Mouse (Mus musculus) natural killer cell, adult 2 months (primary cell): ENCODE measurements around the gene Col24a1.

Source experiments
- DNase-seq, 2 experiments: peaks; one replicate each; pipeline ENCODE4 v3.0.0; 2022; ENCODE audit warnings: low spot score in 2 of 2

Col24a1 gene

DNA sequence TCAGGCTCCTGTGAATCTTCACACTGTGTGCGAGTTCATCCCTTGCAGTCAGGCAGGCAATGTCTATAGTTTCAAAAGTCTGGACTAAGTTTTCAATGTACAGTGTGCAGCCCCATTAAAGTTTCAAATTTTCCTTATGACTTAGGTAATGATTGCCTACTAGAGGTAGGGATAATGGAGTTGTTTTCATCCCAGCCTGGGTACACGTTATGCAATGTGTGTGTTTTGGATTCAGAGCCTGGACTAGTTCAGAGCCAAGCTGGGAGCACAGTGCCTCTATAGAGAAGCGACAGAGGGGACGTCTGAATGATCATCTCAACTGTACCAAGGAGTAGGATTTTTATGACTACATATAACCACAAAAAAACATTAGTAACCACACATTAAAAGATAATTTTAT, 267.8 kb downstream of the Col24a1 start:
- no peak for DNase-seq

DNA sequence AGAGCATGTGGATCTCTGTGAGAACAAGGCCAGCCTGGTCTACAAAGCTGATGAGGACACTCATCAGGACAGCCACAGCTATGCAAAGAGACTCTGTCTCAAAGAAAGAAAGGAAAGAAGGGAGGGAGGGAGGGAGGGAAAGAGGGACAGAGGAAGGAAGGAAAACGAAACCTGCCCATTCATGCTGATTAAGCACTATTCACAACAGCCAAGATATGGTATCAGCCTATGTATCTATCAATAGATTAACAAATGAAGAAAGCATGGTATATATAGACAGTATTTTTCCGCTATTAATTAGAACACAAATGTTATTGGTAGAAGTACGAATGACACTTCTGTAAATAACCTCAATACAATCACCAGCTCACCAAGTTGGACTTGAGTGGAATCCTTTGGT, 282.2 kb downstream of the Col24a1 start:
- no peak for DNase-seq

DNA sequence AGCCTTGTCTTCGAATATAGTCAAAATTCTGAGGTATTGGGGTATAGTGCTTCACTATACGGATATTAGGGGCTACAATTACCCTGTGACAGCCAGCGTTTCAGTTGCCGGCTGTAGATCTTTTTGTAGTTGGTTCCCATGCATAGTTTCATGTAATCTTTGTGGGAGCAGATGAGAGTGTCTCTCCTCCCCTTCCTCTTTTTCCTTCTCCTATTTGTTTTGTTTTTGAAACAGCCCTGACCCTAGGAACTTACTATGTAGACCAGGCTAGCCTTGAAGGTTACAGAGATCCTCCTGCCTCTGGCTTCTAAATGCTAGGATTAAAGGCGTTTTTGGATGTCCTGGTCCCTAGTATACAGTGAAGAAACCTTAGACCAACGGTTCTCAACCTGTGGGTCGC, 283.1 kb downstream of the Col24a1 start:
- DNase-seq, result no peak

DNA sequence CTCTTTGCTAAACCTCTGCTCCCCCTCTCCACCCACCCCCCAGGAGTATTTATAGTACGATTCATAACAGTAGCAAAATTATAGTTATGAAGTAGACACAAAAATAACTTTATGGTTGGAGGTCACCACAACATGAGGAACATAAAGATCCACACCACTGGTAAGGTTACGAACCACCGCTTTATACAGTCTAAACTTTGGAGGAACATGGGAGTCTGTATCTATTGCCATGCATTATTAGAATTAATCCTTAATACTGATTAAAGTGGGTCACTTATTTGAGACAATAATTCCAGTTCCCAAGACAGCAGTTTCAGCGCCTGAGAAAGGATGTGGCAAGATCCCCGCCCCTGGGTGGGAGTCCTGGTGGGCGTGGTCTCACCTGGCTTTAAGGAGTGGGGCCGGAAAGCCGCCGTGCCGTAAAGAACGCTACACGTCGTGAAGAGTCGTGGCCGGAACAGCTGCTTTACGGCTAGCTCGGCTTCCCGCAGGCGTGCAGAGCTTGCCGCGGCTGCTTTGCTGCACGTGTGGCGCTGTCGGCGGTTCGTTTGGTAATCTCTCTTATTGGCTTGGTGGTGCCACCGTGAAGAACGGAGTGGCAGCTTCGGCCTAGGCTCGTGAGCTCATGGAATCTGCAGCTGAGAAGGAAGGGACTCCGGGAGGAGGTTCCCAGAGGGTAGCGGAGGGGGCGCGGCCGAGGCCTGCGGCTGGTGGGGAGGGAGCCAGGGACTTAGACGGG, 283.6 kb downstream of the Col24a1 start, which contains the start of gene Znhit6:
Znhit6 (plus strand) TSS at position 463 of the 739 bp plus-strand sequence.
- peak; percentile 73 to 83 for DNase-seq

DNA sequence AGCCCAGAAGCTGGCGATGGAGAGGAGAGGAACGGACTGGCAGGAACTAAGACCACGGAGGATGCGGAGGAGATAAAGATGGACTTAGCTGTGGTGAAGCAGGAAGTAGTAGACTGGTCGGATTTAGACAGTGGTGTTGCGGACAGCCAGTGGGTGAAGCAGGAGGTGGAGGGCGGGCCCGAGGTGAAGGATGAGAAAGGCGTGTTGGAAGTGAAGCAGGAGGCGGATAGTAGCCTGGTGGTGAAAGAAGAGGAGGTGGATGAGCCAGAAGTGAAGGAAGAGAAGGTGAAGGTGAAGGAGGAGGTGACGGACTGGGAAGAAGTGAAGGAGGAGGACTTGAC, 284.2 kb downstream of the Col24a1 start:
- DNase-seq, result no peak

DNA sequence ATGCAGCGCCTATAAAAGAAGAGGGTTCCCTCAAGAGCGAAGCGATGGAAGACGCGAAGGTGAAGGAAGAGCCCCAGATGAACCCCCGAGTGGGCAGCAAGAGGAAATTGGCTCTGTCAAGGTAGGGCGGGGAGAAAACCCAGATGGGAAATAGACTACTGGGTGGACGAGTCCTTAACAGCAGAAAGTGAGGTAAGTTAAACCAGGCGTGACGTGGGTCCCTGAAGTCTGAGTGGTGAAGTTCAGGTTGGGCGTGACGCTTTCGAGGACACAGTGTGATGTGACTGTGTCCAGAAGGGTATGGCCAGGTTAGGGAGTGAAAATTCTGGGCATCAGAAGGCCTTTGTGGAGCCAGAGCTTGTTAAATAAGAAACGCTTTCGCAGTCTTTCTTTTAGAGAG, 284.6 kb downstream of the Col24a1 start:
- DNase-seq, result no peak

DNA sequence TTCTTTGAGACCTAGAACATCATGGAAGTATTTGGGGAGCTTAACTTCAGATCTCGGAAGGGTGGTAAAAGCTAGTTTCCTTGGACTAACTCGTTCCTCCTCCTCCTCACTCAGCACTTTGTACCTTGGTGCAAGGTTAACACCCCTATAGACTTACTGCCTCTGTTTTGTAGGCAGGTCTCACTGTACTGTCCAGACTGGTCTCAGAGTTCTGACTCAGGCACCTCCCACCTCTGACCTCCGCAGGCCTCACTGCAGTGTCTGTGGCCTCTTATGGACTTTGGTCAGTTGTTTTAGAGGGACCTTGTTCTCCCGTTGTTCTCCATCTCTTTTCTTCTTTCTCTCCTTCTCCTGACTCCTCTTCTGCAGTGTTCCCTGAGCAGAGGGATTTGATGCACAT, 290.8 kb downstream of the Col24a1 start:
- no peak for DNase-seq

GRCm38 (mm10) chr3:145583522-145584200, 291.4 kb downstream of the Col24a1 start:
- DNase-seq, result no peak

DNA sequence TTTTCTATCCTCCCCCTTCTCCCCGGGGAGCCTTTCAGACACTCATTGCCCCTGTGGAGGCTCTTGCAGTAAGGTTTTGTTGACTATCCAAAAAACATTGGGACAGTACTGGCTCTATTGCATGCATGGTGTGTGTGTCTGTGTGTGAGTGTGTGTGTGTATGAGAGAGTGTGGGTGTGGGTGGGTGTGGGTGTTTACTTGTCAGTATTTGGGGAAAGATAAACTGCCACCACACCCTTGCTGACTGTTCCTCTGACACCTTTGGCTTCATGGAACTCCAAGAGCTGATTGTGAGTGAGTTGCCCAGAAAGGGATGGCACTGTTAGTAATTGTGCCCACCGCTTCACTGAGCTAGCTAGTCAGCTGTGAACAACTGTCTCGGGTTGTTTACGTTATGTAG, 298.3 kb downstream of the Col24a1 start:
- no peak for DNase-seq

- DNase-seq, result no peak
Observed at GRCm38 (mm10) chr3:145591841-145592542, 299.7 kb downstream of the Col24a1 start.

GRCm38 (mm10) chr3:145595354-145595753, 303.1 kb downstream of the Col24a1 start:
- no peak for DNase-seq

DNA sequence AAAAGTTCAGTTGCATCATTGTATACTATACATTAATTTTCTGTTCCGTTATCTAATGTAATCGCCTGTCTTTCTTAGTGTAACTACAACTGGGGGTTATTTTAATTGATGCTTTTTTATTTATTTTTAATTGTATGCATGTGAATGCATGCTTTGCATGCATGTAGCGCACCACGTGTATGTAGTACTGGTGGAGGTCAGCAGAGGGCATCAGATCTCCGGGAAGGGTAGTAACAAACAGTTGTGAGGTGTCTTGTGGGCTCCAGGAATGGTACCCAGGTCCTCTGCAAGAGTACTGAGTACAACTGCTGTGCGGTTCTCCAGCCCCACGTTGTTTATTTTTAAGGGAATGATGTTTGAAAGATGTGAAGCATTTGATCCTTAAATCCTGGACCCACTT, 306.8 kb downstream of the Col24a1 start:
- DNase-seq, result no peak

DNA sequence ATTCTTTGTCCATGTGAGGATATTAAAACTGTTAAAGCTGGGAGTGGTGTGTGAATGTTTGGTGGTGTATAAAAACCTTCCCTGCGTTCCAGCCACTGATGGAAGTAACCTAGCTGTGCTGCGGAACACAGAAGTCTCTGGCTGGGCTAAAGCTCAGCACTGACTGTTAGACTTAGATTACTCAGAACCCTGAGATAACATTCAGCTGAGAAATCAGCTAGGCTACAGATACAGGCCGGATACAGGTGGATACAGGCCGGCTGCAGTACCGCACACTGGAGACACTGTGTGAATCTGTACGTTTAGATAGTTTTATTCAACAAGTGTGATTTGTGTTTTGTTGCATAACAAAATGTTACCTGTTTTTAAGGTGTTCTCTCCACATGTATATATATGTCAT, 308.5 kb downstream of the Col24a1 start:
- no peak for DNase-seq

DNA sequence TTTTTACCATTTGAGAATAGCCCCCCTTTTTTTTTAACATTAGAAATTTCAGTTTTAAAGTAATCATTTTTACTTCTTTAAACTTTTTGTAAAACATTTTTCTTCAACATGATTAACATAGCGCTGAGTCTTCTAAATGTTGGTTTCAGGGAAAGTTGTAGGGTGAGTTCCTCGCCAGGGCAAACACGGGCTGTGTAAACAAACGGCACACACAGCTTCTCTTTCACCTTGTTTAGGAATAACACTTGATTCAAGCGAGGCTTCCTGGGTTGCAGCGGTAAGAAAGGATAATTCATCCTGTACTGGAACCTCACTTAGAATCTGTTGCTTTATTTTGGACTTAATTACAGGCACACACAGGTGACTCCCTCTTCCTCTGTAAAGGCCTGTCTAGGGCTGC, 309.1 kb downstream of the Col24a1 start:
- DNase-seq, result no peak
